Mouse (Mus musculus): ENCODE results near the gene Zp3.
A peak's percentile ranks its signal among the peaks of the same experiment; 100 is the strongest.

Gene Zp3

GRCm38 (mm10) chr5:135979904-135980303, at the start of gene Zp3:
Gene Zp3 (plus strand): TSS chr5:135980099.
- DNase-seq (ENCODE audit: low read depth, low spot score): no peak

GRCm38 (mm10) chr5:135931526-135931925, 48.4 kb upstream of the Zp3 start:
- no peak for DNase-seq (ENCODE audit: low read depth, low spot score)

- DNase-seq (ENCODE audit: low read depth, low spot score): no peak
Observed at GRCm38 (mm10) chr5:135932359-135932758, 47.5 kb upstream of the Zp3 start.

GRCm38 (mm10) chr5:135933222-135933899, 46.5 kb upstream of the Zp3 start:
- DNase-seq (ENCODE audit: low read depth, low spot score): no peak

GRCm38 (mm10) chr5:135933900-135934441, 45.9 kb upstream of the Zp3 start:
- DNase-seq (ENCODE audit: low read depth, low spot score): no peak

- DNase-seq (ENCODE audit: low read depth, low spot score): peak; percentile 99
Observed at GRCm38 (mm10) chr5:135934481-135935175, 45.3 kb upstream of the Zp3 start, which contains the start of gene Ywhag. Gene Ywhag (minus strand): TSS chr5:135934616.

- no peak for DNase-seq (ENCODE audit: low read depth, low spot score)
Observed at GRCm38 (mm10) chr5:135935176-135935523, 44.7 kb upstream of the Zp3 start.

GRCm38 (mm10) chr5:135935641-135936190, 44.2 kb upstream of the Zp3 start:
- DNase-seq (ENCODE audit: low read depth, low spot score): no peak

- DNase-seq (ENCODE audit: low read depth, low spot score): no peak
Observed at GRCm38 (mm10) chr5:135940587-135940986, 39.3 kb upstream of the Zp3 start.

GRCm38 (mm10) chr5:135942710-135943109, 37.2 kb upstream of the Zp3 start:
- DNase-seq (ENCODE audit: low read depth, low spot score): no peak

- no peak for DNase-seq (ENCODE audit: low read depth, low spot score)
Observed at GRCm38 (mm10) chr5:135945916-135946408, 33.9 kb upstream of the Zp3 start.

GRCm38 (mm10) chr5:135946621-135947020, 33.3 kb upstream of the Zp3 start:
- no peak for DNase-seq (ENCODE audit: low read depth, low spot score)

- no peak for DNase-seq (ENCODE audit: low read depth, low spot score)
Observed at GRCm38 (mm10) chr5:135950710-135951412, 29.0 kb upstream of the Zp3 start.

- DNase-seq (ENCODE audit: low read depth, low spot score): no peak
Observed at GRCm38 (mm10) chr5:135951660-135952059, 28.2 kb upstream of the Zp3 start.

- DNase-seq (ENCODE audit: low read depth, low spot score): no peak
Observed at GRCm38 (mm10) chr5:135952830-135953229, 27.1 kb upstream of the Zp3 start.

GRCm38 (mm10) chr5:135956300-135957206, 23.3 kb upstream of the Zp3 start:
- no peak for DNase-seq (ENCODE audit: low read depth, low spot score)

GRCm38 (mm10) chr5:135957207-135957974, 22.5 kb upstream of the Zp3 start:
- peak; percentile 99 for DNase-seq (ENCODE audit: low read depth, low spot score)

GRCm38 (mm10) chr5:135958367-135958766, 21.5 kb upstream of the Zp3 start:
- DNase-seq (ENCODE audit: low read depth, low spot score): no peak

GRCm38 (mm10) chr5:135959911-135960310, 20.0 kb upstream of the Zp3 start:
- no peak for DNase-seq (ENCODE audit: low read depth, low spot score)

Data from skeletal muscle tissue, adult 2 months (tissue).